8 mouse cellular contexts compared by ENCODE assay signal in the genomic region with DNA sequence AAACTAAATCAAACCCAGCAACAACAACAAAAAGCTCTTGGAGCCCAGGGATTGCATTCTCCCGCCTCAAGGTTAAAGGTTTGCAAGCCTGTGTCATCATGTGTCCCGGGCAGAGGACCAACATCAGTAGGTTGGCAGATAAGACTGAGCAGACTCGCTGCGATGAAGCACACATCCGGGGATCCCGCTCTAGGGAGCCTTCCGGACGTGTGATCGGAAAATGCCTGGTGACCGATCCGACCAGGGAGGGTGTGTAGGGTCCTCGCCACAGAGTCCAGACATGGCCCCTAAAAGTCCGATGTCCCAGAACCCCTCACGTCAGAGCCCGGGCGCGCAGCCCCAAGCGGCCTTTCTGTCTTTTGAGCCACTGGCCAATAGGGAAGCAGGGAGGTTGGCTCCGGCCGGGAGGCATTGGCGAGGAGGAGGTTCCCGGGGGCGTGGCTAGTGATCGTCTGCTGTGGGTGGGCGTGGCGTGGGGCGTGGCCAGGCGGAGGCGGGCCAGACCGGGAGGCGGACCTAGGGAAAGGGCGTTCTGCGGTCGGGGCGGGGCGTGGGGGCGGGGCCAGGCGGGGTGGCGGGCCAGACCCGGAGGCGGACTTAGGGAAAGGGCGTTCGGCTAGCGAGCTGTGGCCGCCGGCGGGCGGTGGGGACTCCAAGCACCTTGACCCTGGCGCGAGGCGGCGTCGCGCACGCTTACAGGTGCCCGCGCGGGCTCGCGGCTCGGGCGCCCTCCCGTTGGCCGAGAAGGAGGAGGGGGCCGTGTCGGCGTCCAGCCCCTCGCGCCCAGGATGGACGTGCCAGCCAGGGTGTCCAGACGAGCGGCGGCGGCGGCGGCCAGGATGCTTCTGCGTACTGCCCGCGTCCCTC. TPM values are rescaled to one million over a fixed set of nuclear protein-coding genes. Genes with fewer than 3 reads are reported as not detected.
DNase-seq lines count a peak whose midpoint lies in the region; ATAC-seq lines count a peak whose summit lies in the region.

Gene Slc19a2, plus strand, starts transcription at position 582 of the 867 bp plus-strand sequence.

- no peaks in the 10 kb centered on the region for H3K36me3 ChIP-seq in lung, embryonic 16.5 days (ENCODE audit: control insufficient read depth, insufficient read depth, low read length)

- peak within 1 kb of the TSS; percentile 86 for H3K9ac ChIP-seq in lung, embryonic 16.5 days (ENCODE audit: low read length)

- H3K4me2 ChIP-seq in lung, embryonic 16.5 days (ENCODE audit: low read depth, low read length), result peak within 1 kb of the TSS; percentile 94

- DNase-seq in MEL-GATA-1-ER (ENCODE audit: extremely low read depth, low read depth), result peak; percentile 88
- DNase-seq in cerebellum, adult 8-10 months, result peak; percentile 99
- peak; percentile 96 for DNase-seq in forelimb bud, embryonic 11.5 days (ENCODE audit: low read depth, low spot score)
- peak; percentile 93 for DNase-seq in layer of hippocampus, adult 9-10 months (ENCODE audit: low spot score)
- DNase-seq in ovary, postnatal 10 days (ENCODE audit: low spot score), result peak; percentile 90
- DNase-seq in thymus, postnatal 10 days (ENCODE audit: low spot score in 2 of 2), result peak; percentile 93 to 98

- peak within 1 kb of the TSS; percentile 83 for H3K4me3 ChIP-seq in lung, embryonic 16.5 days (ENCODE audit: low read length)

- H3K27ac ChIP-seq in lung, embryonic 16.5 days (ENCODE audit: low read length), result peak within 1 kb of the TSS; percentile 93

- ATAC-seq in hematopoietic stem cell, adult 5-6 weeks (replicated peaks in 1 of 2; ENCODE audit: insufficient read depth in 1 of 2, low FRiP score in 2 of 2, low TSS enrichment in 1 of 2, low read depth in 1 of 2, poor library complexity in 2 of 2, severe bottlenecking in 2 of 2), result peak; percentile 94 to 97
- ATAC-seq in lung, embryonic 16.5 days (ENCODE audit: low read depth), result peak; percentile 96

- H3K9me3 ChIP-seq in lung, embryonic 16.5 days (ENCODE audit: control insufficient read depth, low read length), result no peaks in the 10 kb centered on the region

- H3K27me3 ChIP-seq in lung, embryonic 16.5 days (ENCODE audit: control insufficient read depth, insufficient read depth, low read depth, low read length), result no peaks in the 10 kb centered on the region

- 0% methylated on average over 37 of the region's 79 CpGs for WGBS in lung, embryonic 16.5 days

- peaks cover 19% of the 10 kb centered on the region for H3K4me1 ChIP-seq in lung, embryonic 16.5 days (replicated peaks; ENCODE audit: control insufficient read depth, insufficient read depth, low read length)

RNA-seq across cellular contexts. Expression of gene Slc19a2, which starts in this region (rescaled TPM):
- total RNA-seq in hematopoietic stem cell, adult 5-6 weeks (2017), result 2.8 and 3.4 TPM in 2 replicates
- polyA plus RNA-seq in lung, embryonic 16.5 days (2015; fragmentation: Nextera tagmentation; extraction: Ambion mirVana), result 7.2 and 7.3 TPM in 2 replicates

Comparison
In these comparisons a context has a peak if more than half of its experiments do, and no peak if none do; other contexts are left out.
1. Peak in every context shown above with its lines: DNase-seq, ATAC-seq, H3K4me3 ChIP-seq and H3K27ac ChIP-seq.